Mouse (Mus musculus) stomach, postnatal 0 days (tissue): Measurements from ENCODE around the gene Pmf1. TPM values are rescaled to one million over a fixed set of nuclear protein-coding genes. Genes with fewer than 3 reads are reported as not detected.
A peak's percentile ranks its signal among the peaks of the same experiment; 100 is the strongest.
"Not testable (repeated sequence)": the region's sequence is repeated elsewhere in the genome, so short reads cannot be mapped to it uniquely, and the experiment has no call there.

Experiments used
- ATAC-seq: fragments of 200-750 bp; cut with Nextera tagmentation; 2 replicates; pipeline ENCODE4 v1.8.0; 2017; ENCODE audit not compliant: low FRiP score, low TSS enrichment
- DNase-seq: peaks from one replicate; pipeline ENCODE4 v3.0.0-alpha.2; 2016; ENCODE audit warnings: low spot score
- H3K27ac ChIP-seq: fragments of 300-500 bp; sonication (generic); replicated peaks from 2 replicates; pipeline ENCODE4 v1.5.1; 2014; ENCODE audit warnings: mild to moderate bottlenecking, control low read depth
- H3K27me3 ChIP-seq: fragments of 300-500 bp; sonication (generic); 2 replicates; pipeline ENCODE4 v1.6.1; 2014; ENCODE audit warnings: low read length; ENCODE audit not compliant: control insufficient read depth, insufficient read depth
- H3K36me3 ChIP-seq: fragments of 300-500 bp; sonication (generic); 2 replicates; pipeline ENCODE4 v1.6.1; 2014; ENCODE audit warnings: low read length, mixed read lengths; ENCODE audit not compliant: control insufficient read depth, insufficient read depth
- H3K4me1 ChIP-seq: fragments of 300-500 bp; sonication (generic); replicated peaks from 2 replicates; pipeline ENCODE4 v1.6.1; 2014; ENCODE audit warnings: antibody characterized with exemption; ENCODE audit not compliant: control insufficient read depth, insufficient read depth
- H3K4me2 ChIP-seq: fragments of 300-500 bp; sonication (generic); replicated peaks from 2 replicates; pipeline ENCODE4 v1.6.1; 2014; ENCODE audit warnings: low read depth, mild to moderate bottlenecking, control low read depth, moderate library complexity
- H3K4me3 ChIP-seq: fragments of 300-500 bp; sonication (generic); 2 replicates; pipeline ENCODE4 v1.5.1; 2014; ENCODE audit warnings: low read depth, low read length, control low read depth
- H3K9ac ChIP-seq: fragments of 300-500 bp; sonication (generic); 2 replicates; pipeline ENCODE4 v1.6.1; 2014; ENCODE audit warnings: mild to moderate bottlenecking, low read length, control low read depth, mixed read lengths
- H3K9me3 ChIP-seq: fragments of 300-500 bp; sonication (generic); 2 replicates; pipeline ENCODE4 v1.6.1; 2016; ENCODE audit warnings: low read length; ENCODE audit not compliant: control insufficient read depth
- WGBS: fragments of 180-500 bp; shearing (Covaris S2); extraction: QIAGEN DNeasy Blood & Tissue Kit; methylation state at CpG from one replicate; pipeline ENCODE4 v1.1.7; 2014; 5-methylcytosine and 5-hydroxymethylcytosine counted together
- polyA plus RNA-seq: library from polyadenylated mRNA; unstranded; fragments of >200 nt; fragmentation: Nextera tagmentation; extraction: Ambion mirVana; gene quantifications from 2 replicates; pipeline ENCODE4 v1.2.1, GENCODE M21; 2015

Gene Pmf1
- polyA plus RNA-seq, 1 experiment from 2014 or later = 58.1 TPM

DNA sequence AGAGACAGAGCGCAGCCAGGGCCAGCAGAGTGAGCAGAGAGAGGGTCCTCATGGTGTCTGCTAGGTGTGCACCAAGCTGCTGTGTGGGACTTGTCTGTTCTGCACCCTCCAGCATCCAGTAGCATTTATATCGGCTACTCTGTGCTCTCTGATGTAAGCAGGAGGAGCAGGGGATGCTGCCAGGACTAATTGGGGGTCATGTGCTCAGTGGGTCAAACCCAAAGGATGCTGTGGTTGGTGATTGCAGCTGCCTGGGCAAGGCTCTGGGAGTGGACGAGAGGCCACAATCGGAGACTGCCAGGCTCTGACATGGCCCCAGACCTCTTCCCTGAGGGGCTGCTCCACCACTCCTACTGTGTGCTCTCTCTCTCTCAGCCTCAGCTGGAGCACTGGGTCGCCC, 31.5 kb downstream of the Pmf1 start, which contains the start of gene Bglap2:
TSS of gene Bglap2 (minus strand) at position 101 of the 400 bp plus-strand sequence.
- H3K4me3 ChIP-seq, H3K9me3 ChIP-seq, H3K27me3 ChIP-seq, H3K4me1 ChIP-seq, H3K36me3 ChIP-seq, ATAC-seq, H3K27ac ChIP-seq, H3K9ac ChIP-seq, DNase-seq, H3K4me2 ChIP-seq: not testable (repeated sequence)
- 80% methylated on average over 5 of the region's 5 CpGs for WGBS

DNA sequence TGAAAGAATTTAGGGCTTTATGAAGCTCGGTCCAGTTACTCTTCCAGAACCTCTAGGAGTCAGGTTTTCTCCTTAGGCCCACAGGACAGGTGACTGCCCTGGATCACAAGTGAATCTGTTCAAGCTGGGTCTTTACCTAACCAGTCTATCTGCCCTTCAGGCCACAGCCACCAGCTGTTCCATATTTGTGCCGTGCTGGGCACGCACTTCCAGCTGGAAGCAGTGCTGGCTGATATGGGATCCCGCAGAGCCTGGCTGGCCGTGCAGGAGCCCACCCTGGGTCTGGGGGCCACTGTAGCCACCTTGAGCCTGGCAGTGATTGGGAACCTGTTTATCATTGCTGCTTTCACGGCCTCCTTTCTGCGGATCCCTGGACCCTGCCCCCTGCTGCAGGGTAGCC, 33.5 kb downstream of the Pmf1 start:
- H3K4me1 ChIP-seq, H3K27me3 ChIP-seq, H3K9ac ChIP-seq, H3K4me3 ChIP-seq, H3K9me3 ChIP-seq, H3K27ac ChIP-seq, H3K36me3 ChIP-seq: not testable (repeated sequence)
- 6% methylated on average over 5 of the region's 7 CpGs for WGBS
- ATAC-seq (peak; percentile 35; the same call in 1 of the 2 replicates), DNase-seq (peak; percentile 13)
- H3K4me2 ChIP-seq = peak overlapping the region; percentile 21; the same call in 1 of the 2 replicates

DNA sequence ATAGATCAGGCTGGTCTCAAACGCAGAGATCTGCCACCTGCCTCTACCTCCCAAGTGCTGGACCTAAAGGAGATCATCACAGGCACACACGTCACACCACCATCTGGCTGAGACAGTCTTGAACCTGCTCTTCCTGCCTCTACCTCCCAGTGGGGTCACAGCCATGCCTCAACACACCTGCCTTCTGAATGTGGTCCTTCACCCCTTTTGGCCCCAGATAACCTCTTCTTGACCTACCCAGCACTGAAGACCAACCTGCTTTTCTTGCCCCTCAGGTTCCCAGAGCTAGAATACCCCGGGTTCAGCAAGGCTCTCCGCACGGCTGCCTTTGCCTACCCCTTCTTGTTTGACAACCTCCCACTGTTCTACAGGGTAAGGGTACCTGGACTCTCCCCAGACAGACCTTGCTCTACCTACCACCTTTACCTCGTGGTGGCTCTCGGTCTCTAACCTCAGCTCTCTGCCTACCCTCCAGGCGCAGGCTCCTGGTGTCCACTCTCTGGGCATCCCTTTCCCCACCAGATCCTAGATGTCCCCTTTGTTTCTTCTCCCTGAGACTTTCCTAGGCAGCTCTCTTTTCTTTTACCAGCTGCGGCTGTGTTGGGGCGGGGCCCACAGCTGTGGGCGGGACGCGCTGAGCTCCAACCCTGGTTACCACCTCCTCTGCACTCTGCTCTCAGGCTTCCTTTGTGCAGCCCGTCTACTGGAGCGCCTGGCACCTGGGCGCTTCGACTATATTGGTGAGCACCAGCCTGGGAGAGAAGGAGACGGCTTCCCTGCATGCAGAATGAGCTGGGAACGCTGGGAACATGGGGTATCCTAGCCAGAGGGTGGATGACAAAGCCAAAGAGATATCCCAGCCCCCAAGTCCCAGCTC, 34.1 kb downstream of the Pmf1 start:
- ATAC-seq (peak; percentile 93), DNase-seq (peak; percentile 81)
- not testable (repeated sequence) for H3K4me3 ChIP-seq, H3K9me3 ChIP-seq, H3K9ac ChIP-seq, H3K27me3 ChIP-seq, H3K27ac ChIP-seq, H3K4me1 ChIP-seq, H3K36me3 ChIP-seq
- 9% methylated on average over 16 of the region's 19 CpGs for WGBS
- peak overlapping the region; percentile 21 for H3K4me2 ChIP-seq

DNA sequence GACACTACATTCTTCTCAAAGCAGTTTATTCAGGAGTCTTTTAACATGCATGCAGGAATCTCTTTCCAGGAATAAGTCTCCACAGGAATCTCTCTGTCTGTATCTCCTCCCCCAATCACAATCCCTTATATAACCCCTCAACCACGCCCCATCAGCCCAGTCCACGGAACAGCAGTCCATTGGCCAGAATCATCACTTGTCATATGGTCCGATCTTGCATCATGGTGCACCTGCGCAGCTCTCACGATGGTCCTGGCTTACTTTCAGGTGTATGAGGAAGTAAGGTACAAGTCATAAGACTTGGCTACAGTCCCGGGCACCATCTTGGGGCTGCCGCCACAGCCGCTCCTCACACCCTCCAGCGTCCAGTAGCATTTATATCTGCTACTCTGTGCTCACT, 37.5 kb downstream of the Pmf1 start, which contains the start of gene Bglap3:
TSS of gene Bglap3 (minus strand) at position 101 of the 400 bp plus-strand sequence.
- H3K9ac ChIP-seq, ATAC-seq, H3K27me3 ChIP-seq, H3K4me2 ChIP-seq, H3K4me1 ChIP-seq, H3K9me3 ChIP-seq, H3K27ac ChIP-seq, DNase-seq, H3K4me3 ChIP-seq, H3K36me3 ChIP-seq: not testable (repeated sequence)
- WGBS = 89% methylated on average over 9 of the region's 9 CpGs

DNA sequence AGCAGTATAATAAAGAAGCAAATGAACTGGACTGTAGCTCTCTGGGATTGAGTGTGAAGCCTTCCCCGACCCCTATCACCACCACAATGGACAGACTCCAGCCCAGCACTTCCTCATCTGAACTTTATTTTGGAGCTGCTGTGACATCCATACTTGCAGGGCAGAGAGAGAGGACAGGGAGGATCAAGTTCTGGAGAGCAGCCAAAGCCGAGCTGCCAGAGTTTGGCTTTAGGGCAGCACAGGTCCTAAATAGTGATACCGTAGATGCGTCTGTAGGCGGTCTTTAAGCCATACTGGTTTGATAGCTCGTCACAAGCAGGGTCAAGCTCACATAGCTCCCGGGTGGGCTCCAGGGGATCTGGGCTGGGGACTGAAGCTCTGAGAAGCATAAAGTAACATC, 41.6 kb downstream of the Pmf1 start:
- H3K9me3 ChIP-seq, H3K4me1 ChIP-seq, H3K27ac ChIP-seq, H3K9ac ChIP-seq, H3K27me3 ChIP-seq, DNase-seq, H3K4me2 ChIP-seq, H3K4me3 ChIP-seq, H3K36me3 ChIP-seq, ATAC-seq: not testable (repeated sequence)
- 86% methylated on average over 7 of the region's 7 CpGs for WGBS

DNA sequence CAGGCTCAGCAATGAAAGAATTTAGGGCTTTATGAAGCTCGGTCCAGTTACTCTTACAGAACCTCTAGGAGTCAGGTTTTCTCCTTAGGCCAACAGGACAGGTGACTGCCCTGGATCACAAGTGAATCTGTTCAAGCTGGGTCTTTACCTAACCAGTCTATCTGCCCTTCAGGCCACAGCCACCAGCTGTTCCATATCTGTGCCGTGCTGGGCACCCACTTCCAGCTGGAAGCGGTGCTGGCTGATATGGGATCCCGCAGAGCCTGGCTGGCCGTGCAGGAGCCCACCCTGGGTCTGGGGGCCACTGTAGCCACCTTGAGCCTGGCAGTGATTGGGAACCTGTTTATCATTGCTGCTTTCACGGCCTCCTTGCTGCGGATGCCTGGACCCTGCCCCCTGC, 42.6 kb downstream of the Pmf1 start:
- H3K27me3 ChIP-seq, H3K4me1 ChIP-seq, H3K4me2 ChIP-seq, DNase-seq, H3K36me3 ChIP-seq, H3K27ac ChIP-seq, H3K4me3 ChIP-seq, H3K9ac ChIP-seq, H3K9me3 ChIP-seq, ATAC-seq: not testable (repeated sequence)
- 42% methylated on average over 3 of the region's 7 CpGs for WGBS

DNA sequence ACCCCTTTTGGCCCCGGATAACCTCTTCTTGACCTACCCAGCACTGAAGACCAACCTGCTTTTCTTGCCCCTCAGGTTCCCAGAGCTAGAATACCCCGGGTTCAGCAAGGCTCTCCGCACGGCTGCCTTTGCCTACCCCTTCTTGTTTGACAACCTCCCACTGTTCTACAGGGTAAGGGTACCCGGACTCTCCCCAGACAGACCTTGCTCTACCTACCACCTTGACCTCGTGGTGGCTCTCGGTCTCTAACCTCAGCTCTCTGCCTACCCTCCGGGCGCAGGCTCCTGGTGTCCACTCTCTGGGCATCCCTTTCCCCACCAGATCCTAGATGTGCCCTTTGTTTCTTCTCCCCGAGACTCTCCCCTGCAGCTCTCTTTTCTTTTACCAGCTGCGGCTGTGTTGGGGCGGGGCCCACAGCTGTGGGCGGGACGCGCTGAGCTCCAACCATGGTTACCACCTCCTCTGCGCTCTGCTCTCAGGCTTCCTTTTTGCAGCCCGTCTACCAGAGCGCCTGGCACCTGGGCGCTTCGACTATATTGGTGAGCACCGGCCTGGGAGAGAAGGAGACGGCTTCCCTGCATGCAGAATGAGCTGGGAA, 43.2 kb downstream of the Pmf1 start:
- peak; percentile 70 for ATAC-seq
- H3K27me3 ChIP-seq, H3K4me2 ChIP-seq, H3K4me1 ChIP-seq, H3K4me3 ChIP-seq, H3K36me3 ChIP-seq, H3K9me3 ChIP-seq, H3K27ac ChIP-seq, H3K9ac ChIP-seq: not testable (repeated sequence)
- WGBS = 4% methylated on average over 16 of the region's 22 CpGs
- DNase-seq = peak; percentile 64
